In the genomic region with DNA sequence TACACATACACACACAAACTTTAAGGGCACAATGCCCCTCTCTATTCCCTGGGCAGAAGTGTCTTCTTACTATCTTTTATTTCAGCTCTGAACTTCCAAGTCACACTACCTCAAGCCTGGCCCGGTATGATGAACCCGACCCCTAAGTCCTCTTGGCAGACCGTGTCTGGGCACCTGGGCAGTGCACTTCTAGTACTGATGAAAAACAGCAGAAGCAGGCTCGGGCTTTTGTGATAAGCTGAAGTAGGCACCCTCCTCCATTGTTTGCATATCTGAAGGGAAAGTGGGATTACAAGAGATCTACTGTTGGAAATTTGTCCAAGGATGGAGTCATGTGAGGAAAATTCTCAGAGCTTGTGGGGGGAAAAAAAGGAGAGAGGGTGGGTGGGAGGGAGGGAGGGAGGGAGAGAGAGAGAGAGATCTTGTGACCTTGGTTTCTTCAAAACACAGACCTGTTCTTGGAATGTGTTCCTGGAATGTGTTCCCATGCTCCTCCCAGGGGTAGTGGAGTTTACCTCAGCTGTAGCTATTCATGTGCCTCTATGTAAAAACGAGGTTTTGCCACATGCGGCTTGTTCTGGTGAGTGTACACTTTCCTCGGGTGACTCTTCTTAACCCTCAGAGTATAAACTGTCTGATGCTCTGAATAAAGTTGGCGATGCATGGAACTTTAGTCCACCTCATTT, we compare ENCODE assay signal across 25 mouse cellular contexts. TPM values are rescaled to one million over a fixed set of nuclear protein-coding genes. Genes with fewer than 3 reads are reported as not detected.
DNase-seq lines count a peak whose midpoint lies in the region; ATAC-seq and TF ChIP-seq lines count a peak whose summit lies in the region.
"Had no signal": no experiment of that assay in that cellular context is flagged by ENCODE, and none has a peak within 500 bp of the region (broad histone marks: within the 10 kb centered on the region; RNA-seq: fewer than 3 reads in every experiment).

No protein-coding gene starts in this region.

- CTCF ChIA-PET in Patski (lab: Charles Lee), result no interaction called here

- ATAC-seq in lung, embryonic 14.5 days (ENCODE audit: insufficient read depth), result peak; percentile 41; the same call in 1 of the 2 replicates
- ATAC-seq in Patski, result peak; percentile 17
- ATAC-seq in stomach, postnatal 0 days (ENCODE audit: low FRiP score, low TSS enrichment), result peak; percentile 63; the same call in 1 of the 2 replicates
- ATAC-seq: activated CD4-positive, CD25-positive, alpha-beta regulatory T cell, adult 4 months; forebrain, embryonic 15.5 days; midbrain, embryonic 16.5 days had no signal

- no peaks in the 10 kb centered on the region for H3K9me3 ChIP-seq in lung, embryonic 14.5 days (ENCODE audit: low read depth, low read length)
- H3K9me3 ChIP-seq in stomach, postnatal 0 days (ENCODE audit: control insufficient read depth, low read length), result no peaks in the 10 kb centered on the region
- H3K9me3 ChIP-seq: embryonic facial prominence, embryonic 13.5 days; forebrain, embryonic 10.5 days; forebrain, embryonic 15.5 days; hindbrain, embryonic 10.5 days; hindbrain, embryonic 15.5 days; limb, embryonic 12.5 days; liver, embryonic 15.5 days had no signal

- H3K4me3 ChIP-seq in lung, embryonic 14.5 days (ENCODE audit: low read depth, low read length), result no peak overlapping the region
- H3K4me3 ChIP-seq in stomach, postnatal 0 days (ENCODE audit: low read depth, low read length), result no peak overlapping the region
- H3K4me3 ChIP-seq: embryonic facial prominence, embryonic 13.5 days; forebrain, embryonic 10.5 days; forebrain, embryonic 15.5 days; heart, adult 2 months; hindbrain, embryonic 10.5 days; hindbrain, embryonic 15.5 days; limb, embryonic 12.5 days; liver, embryonic 15.5 days had no signal

- TF ChIP-seq CTCF in lung, embryonic 14.5 days (IDR thresholded peaks at IDR 0.05; ENCODE audit: low read depth), result no peak
- TF ChIP-seq CTCF in Patski (IDR thresholded peaks at IDR 0.05), result no peak
- TF ChIP-seq CTCF in stomach, postnatal 0 days (IDR thresholded peaks at IDR 0.05; ENCODE audit: low read depth), result no peak

- H3K27me3 ChIP-seq in lung, embryonic 14.5 days (ENCODE audit: insufficient read depth, low read length), result no peaks in the 10 kb centered on the region
- H3K27me3 ChIP-seq in Patski, result no peaks in the 10 kb centered on the region
- no peaks in the 10 kb centered on the region for H3K27me3 ChIP-seq in stomach, postnatal 0 days (ENCODE audit: control insufficient read depth, insufficient read depth, low read length)
- H3K27me3 ChIP-seq: embryonic facial prominence, embryonic 13.5 days; forebrain, embryonic 15.5 days; hindbrain, embryonic 15.5 days; limb, embryonic 12.5 days; liver, embryonic 15.5 days had no signal

- peak overlapping the region; percentile 5 for H3K27ac ChIP-seq in lung, embryonic 14.5 days (ENCODE audit: low read depth)
- 0 out of 2 replicates have a peak overlapping the region, but pooled peaks have one; percentile 2 for H3K27ac ChIP-seq in stomach, postnatal 0 days (replicated peaks)
- H3K27ac ChIP-seq: embryonic facial prominence, embryonic 13.5 days; forebrain, embryonic 10.5 days; forebrain, embryonic 15.5 days; heart, adult 2 months; hindbrain, embryonic 10.5 days; hindbrain, embryonic 15.5 days; limb, embryonic 12.5 days; liver, embryonic 15.5 days had no signal

- in situ Hi-C loops in Patski (cut with MboI; ENCODE audit: low pct_unique_long_range_greater_than_20kb), result no loop called here

- H3K4me2 ChIP-seq in lung, embryonic 14.5 days, result no peak overlapping the region
- no peak overlapping the region for H3K4me2 ChIP-seq in stomach, postnatal 0 days (replicated peaks; ENCODE audit: low read depth)
- H3K4me2 ChIP-seq: embryonic facial prominence, embryonic 13.5 days; forebrain, embryonic 15.5 days; hindbrain, embryonic 15.5 days; limb, embryonic 12.5 days; liver, embryonic 15.5 days had no signal

- intact Hi-C loops in gastrocnemius, postnatal 14 days (cut with DNase I; ENCODE audit: low total_unique reads), result no loop called here

- H3K9ac ChIP-seq in lung, embryonic 14.5 days, result no peak overlapping the region
- H3K9ac ChIP-seq in stomach, postnatal 0 days (ENCODE audit: low read length), result no peak overlapping the region
- H3K9ac ChIP-seq: embryonic facial prominence, embryonic 13.5 days; forebrain, embryonic 15.5 days; hindbrain, embryonic 15.5 days; limb, embryonic 12.5 days; liver, embryonic 15.5 days had no signal

- peaks cover 2% of the 10 kb centered on the region; the same call in 1 of the 2 replicates for H3K4me1 ChIP-seq in lung, embryonic 14.5 days (ENCODE audit: insufficient read depth)
- peaks cover under 1% of the 10 kb centered on the region; the same call in 1 of the 2 replicates for H3K4me1 ChIP-seq in stomach, postnatal 0 days (replicated peaks; ENCODE audit: control insufficient read depth, insufficient read depth)
- H3K4me1 ChIP-seq: forebrain, embryonic 10.5 days; forebrain, embryonic 15.5 days; hindbrain, embryonic 10.5 days; hindbrain, embryonic 15.5 days; limb, embryonic 12.5 days had no signal

- TF ChIP-seq EP300 in stomach, postnatal 0 days (optimal IDR thresholded peaks at IDR 0.05), result no peak

- POLR2A ChIA-PET in Patski (lab: Charles Lee), result interaction anchor here (0.5 kb wide), 1 partner anchor 22 kb away, joined by 3 read pairs; no protein-coding TSS in a partner anchor

- no peaks in the 10 kb centered on the region for H3K36me3 ChIP-seq in lung, embryonic 14.5 days (ENCODE audit: insufficient read depth)
- H3K36me3 ChIP-seq in stomach, postnatal 0 days (ENCODE audit: control insufficient read depth, insufficient read depth, low read length), result no peaks in the 10 kb centered on the region
- H3K36me3 ChIP-seq: embryonic facial prominence, embryonic 13.5 days; forebrain, embryonic 10.5 days; forebrain, embryonic 15.5 days; G1E; hindbrain, embryonic 10.5 days; hindbrain, embryonic 15.5 days; limb, embryonic 12.5 days; liver, embryonic 15.5 days had no signal

- WGBS in lung, embryonic 14.5 days, result 57% methylated on average over 8 of the region's 8 CpGs
- WGBS in stomach, postnatal 0 days, result 51% methylated on average over 8 of the region's 8 CpGs

- DNase-seq in lung, embryonic 14.5 days, result no peak
- DNase-seq in lung, postnatal 10 days, result no peak
- DNase-seq in ES-CJ7 (ENCODE audit: low read depth, low spot score) (peak; percentile 21), Patski (ENCODE audit: low read depth, low spot score) (no peak)
- DNase-seq in stomach, postnatal 0 days (ENCODE audit: low spot score), result no peak
- no peak for DNase-seq in gastrocnemius, postnatal 14 days
- DNase-seq: cerebellum, adult 18-20 months; cerebellum, postnatal 10 days; gastrocnemius, postnatal 36 days; heart, adult 2 months; heart, postnatal 14 days; kidney, adult 8-10 months; kidney, postnatal 14 days; layer of hippocampus, adult 9-11 months; right cerebral cortex, adult 18-20 months had no signal

RNA-seq across cellular contexts. Expression of a gene that starts 29.1 kb away (rescaled TPM):
- 390 and 394 TPM in 2 replicates for polyA plus RNA-seq in lung, embryonic 14.5 days (2014; fragmentation: Nextera tagmentation; extraction: Ambion mirVana)
- 755 TPM for polyA plus RNA-seq in Patski (2021)
- polyA plus RNA-seq in stomach, postnatal 0 days (2015; fragmentation: Nextera tagmentation; extraction: Ambion mirVana), result 187 and 200 TPM in 2 replicates
- total RNA-seq in gastrocnemius, postnatal 14 days (2021), result 100 to 1,000 TPM; 121 to 129 TPM

RNA-seq across cellular contexts. Expression of a gene that starts 39.7 kb away (rescaled TPM):
- 5.7 and 6.7 TPM in 2 replicates for polyA plus RNA-seq in lung, embryonic 14.5 days (2014; fragmentation: Nextera tagmentation; extraction: Ambion mirVana)
- polyA plus RNA-seq in Patski (2021), result 9.0 TPM
- polyA plus RNA-seq in stomach, postnatal 0 days (2015; fragmentation: Nextera tagmentation; extraction: Ambion mirVana), result 1.1 and 1.2 TPM in 2 replicates
- total RNA-seq in gastrocnemius, postnatal 14 days (2021), result 1 to 10 TPM; 2.6 to 2.9 TPM
